Mouse (Mus musculus): ENCODE measurements around the gene Cdc20b.

Cdc20b gene

DNA sequence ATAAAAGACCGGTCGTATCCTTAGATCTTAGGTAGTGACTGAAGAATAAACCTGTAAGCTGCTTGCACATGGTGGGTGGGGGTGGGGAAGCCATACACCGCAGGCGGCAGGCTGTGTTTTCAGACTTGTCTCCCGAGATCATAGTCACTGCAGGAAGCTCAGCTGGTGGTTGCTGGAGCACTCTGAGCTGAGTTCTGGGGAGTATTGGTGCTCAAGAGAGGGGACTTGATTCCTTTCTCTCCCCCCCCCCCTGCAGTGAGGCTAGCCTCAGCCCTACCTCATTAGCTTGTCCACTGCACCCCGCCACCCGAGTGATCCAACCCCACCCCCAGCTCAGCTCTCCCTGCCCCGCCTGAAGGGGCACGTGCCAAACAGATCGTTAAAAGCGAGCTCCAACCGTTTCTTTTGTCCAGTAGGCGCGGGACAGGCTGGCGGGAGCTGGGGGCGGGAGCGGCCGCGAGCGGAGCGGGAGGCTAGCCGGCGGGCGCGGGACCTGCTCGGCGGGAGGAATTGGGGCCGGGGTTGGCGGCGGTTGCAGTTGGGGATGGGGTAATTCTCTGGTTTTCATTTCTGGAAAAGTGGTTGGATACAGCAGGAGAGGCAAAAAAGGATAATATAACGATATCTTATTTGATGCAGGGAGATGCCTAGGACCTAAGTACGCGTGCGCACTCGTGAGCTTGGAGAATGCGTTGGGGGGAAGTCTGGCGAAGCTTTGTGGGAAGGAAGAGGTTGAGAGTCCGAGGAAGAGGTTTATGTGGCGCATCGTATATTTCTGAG lies 2.9 kb upstream of the Cdc20b start:
- peak; percentile 26 for DNase-seq

DNA sequence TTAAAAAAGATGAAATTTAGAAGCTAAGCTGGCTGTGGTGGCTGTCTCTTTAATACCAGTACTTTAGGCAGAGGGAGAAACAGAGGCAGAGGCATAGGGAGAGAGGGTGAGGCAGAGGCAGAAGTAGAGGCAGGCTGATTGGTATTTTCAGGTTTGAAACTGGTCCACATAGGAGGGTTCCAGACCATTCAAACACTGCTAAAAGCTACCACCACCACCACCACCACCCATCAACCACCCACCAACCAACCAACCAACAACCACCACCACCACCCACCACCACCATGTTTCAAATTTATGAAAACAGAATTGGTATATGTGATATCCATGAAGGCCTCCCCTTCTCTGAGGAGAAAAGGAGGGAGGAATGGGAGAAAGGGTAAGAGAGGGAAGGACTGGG lies 2.1 kb upstream of the Cdc20b start:
- DNase-seq = no peak

DNA sequence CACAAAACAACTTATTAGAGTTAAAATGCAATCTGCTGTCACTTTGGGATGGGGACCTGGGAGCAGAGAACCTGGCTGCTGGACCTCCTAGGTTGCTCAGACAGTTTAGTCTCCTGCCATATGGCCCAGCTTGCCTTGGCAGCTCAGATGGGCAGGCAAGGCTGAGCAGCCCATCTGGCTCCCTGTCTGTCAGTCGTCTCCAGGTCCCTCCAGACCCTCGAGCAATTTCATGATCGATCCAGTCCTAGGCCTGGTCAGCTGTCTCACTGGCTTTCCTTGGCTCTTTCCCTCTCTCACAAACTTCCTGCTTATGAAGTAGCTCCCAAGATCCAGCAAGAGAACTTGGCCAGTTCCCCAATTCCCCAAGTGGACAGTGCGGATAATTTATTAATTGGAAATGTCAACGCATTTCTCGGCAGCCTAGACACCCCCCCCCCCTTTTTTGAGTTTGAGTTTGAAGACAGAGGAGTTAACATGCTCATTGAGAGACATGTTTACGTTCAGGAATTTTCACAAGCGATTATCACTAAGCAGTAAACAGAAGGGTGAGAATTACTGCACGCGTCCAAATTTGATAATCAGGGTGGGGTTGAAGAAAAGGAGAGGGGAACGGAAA lies 532 bp upstream of the Cdc20b start:
- DNase-seq = peak; percentile 61

DNA sequence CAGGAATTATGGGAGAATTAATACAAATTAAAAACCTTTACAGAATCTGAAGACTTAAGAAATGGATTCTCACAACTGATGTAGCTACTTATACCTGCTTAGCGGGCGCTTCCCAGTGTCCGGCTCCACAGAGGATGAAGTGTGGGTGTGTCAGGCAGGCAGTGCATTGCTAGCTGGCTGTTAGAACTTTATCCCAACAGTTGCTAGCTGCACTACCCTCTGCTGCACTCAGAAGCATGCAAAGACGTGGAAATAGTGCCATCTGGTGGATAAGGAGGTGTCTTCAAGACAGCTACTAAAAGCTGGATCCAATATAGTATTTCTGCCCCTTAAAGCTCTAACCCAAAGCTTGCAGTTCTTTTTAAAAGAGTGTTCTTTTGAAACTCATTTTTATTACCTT lies 941 bp downstream of the Cdc20b start:
- peak; percentile 70 for DNase-seq

DNA sequence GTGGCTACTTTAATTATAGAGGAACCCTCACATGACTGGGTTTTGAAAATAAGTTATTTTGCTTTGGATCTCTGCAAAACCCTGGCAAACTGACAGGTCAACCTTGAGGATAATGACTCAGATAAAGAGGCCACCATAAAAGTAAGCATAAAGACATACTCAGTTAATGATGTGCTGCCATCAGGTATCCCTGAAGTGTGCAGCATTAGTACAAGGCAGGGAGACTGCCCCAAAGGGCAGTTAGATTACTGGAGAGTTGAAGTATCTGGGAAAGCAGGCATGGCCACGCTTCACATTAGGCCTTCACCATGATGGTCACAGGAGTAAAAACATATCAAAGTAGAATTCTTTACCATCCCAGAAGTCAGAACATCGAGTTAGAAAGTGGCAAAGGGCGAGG lies 10.0 kb downstream of the Cdc20b start:
- DNase-seq = no peak

DNA sequence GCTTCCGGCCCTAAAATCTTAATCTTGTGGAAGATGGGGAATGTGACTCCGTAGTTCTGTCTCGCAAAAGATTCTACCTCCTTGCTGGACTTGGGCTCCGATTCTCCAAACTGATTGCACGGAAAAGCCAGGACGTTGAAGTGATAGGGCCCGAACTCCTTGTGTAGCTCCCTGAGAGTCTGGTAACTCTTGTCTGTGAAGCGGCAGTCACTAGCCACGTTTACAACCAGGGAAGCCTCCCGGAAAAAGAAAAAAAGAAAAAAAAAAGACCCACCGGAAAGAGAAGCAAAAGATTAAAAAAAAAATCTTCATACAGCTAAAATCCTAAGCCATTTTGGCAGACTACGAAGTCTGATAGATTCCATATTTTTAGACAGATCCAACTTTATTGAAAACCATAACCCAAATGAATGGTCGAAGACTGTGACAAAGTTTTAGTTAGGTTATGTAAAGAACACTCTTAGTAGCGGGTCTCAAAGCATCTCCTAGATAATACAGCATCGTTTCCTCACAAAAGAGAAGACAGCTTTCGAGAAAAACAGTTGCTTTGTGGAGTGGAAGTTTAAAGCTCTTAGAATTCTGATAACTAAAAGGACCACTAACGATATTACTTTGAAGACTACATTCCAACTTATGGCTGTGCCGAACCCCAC lies 10.7 kb downstream of the Cdc20b start:
- DNase-seq = no peak

DNA sequence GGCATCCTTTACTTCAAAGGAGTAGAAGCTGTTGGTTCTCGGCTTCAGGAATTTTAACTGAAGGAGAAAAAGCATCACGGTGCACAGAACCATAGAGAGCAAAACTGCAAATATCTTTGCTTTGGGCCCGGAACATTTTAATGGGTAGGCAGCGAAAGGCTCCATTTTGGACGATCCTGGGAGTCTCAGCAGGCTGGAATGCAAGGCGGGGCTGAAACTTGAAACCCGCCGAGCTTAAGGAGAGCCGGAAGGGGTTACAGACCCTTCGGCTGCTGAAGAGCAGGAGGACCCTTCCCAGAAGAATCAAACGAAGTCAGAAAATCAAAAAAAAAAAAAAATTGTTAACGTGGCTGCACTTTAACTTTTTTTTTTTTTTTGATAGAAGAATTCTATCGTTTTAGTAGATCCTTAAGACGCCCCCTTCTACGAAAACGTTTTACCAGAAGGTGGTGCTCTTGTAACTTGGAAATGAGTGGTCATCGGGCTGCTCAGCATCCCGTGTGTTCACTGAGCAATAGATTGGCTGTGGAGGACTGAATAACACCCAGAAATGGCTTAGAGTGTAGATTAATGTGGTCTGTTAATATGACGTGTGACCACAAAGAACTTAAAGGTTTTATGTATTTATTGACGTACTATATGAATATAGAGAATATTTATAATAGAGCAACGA lies 11.4 kb downstream of the Cdc20b start, which contains the start of gene Gpx8:
TSS of gene Gpx8 (minus strand) at position 200 of the 673 bp plus-strand sequence.
- DNase-seq = no peak

DNA sequence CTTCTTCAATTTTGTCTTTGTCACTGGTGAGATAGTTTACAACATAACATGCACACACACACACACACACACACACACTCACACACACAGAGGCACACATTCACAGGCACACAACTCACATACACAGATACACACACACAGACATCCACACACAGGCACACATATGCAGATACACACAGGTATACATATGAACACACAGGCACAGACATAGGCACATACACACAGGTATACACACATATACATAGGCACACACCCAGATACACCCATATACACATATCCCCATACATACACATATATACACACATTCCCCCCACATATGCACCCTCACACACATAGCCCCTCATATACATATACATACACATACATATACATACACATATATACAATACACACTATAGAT lies 12.1 kb downstream of the Cdc20b start:
- DNase-seq = no peak

DNA sequence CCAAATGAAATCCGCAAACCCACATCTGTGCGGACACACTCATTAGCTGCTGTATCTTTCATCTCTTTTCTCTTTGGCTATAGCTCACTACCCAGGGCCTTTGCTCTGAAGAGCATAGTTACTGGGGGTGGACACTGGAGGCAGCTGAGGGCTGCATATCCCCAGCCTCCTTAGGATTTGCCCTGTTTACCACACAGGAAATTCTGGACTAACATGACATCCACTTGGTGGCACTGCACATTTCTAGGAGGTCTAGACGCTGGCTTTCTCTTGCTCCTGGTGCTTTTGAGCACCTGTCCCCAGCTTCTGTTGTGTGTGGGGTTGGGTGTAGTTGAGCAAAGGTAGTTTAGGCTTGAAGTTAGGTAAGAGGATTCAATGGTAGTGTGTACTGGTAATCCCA lies 12.7 kb downstream of the Cdc20b start:
- no peak for DNase-seq

DNA sequence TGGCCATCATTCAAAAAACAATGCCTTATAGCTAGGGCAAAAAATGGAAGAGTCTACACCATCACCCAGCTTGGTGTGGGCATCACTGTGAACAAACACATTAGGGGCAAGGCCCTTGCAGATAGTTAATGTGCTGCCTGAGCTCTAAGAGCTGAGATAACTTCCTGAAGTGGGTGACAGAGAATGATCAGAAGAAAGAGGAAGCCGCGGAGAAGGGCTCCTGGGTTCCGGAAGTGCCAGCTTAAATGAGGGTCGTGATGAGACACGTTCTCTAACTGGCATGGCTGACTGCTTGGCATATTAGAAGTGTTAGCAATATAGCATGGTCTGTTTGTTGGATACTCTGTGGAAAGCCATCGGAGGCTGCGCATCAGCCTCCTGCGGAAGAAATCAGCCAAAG lies 19.3 kb downstream of the Cdc20b start:
- DNase-seq = no peak

DNA sequence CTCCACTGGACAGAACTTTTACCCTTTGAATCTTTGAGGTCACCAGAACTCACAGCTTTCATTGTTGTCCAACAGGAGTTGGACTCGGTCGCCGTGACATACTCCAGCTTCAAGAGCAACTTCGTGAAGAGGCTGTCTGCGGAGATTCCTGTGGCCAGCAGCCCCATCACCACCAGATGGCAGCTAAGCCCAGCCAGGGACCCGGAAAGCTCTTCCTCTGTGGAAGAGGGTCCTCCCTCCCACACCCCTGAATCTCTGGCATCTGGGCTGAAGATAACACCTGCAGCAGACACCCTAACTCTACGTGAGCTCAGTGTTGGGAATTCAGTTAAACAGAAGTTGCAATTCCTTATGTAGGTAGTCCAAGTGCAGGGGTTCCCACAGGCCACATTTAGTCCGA lies 20.9 kb downstream of the Cdc20b start:
- DNase-seq = no peak

DNA sequence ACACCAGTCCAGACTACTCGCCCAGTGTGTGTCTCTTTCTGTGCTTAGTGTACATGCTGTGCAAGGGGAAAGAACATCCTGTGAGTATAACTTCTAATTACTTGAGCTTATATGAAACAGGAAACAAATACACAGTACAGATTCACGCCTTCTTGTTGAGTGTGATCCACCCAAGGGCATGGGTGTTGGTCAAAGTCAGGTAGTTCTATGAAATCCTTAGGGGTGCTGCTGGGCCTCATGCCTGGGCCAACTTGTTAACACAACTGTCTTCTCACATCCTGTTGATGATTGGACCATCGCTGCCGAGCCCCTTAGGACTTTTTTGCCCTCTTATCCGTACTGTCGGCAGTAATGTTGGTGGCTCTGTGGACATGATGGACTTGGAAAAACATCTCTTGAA lies 26.8 kb downstream of the Cdc20b start:
- no peak for DNase-seq

DNA sequence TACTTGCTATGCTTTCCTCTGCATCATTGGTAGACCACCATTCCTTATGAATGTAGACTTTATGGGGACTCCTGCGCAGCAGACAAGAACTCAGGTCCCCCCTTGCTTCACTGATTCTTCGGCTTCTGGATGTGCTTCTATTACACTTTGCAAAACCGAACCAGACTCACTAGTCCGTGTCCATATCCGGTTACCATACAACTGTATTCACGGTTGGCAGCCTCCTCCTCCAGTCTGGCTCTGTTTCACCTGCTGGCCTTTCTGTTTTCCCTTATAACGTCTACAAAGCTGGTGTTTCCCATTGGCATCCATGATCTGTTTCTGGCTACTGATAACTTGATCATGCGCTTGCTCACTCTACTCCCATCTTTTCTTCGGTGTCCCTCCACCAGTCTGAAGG lies 29.6 kb downstream of the Cdc20b start:
- DNase-seq = no peak

DNA sequence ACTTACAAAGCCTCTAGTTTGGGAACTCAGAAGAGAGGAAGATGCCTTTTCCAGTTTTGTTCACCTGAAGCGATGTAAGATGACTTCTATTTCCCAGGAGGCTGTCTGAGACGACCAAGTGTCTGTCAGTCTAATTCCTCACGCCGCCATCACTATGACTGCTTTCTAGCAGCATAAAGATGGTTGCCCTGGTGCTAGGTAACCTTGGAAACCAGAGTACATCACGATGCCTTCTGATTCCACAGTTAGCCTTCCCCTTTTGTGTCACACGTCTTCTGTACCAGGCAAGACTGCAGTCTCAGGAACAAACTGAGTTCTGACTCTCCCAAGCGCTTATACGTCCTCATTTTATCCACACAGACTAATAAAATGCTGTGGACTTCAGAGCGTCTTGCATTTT lies 44.1 kb downstream of the Cdc20b start:
- DNase-seq = no peak

DNA sequence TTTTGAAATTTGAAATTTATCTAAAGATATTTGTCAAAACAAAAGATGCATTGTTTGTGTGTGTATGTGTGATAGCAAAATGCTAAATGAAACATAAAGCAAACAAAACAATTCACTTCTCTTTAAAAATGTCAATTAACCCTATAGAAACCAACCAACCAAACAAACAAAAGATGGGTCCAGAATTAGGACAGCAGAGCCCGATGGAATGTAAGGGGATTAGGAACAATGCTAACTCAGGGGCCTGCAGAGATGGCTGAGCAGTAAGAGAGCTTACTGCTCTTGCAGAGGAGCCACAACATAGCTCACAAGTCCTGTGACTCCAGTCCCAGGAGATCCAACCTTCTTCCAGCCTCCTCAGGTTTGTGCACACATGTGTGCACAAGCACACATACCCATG lies 47.2 kb downstream of the Cdc20b start:
- no peak for DNase-seq

DNA sequence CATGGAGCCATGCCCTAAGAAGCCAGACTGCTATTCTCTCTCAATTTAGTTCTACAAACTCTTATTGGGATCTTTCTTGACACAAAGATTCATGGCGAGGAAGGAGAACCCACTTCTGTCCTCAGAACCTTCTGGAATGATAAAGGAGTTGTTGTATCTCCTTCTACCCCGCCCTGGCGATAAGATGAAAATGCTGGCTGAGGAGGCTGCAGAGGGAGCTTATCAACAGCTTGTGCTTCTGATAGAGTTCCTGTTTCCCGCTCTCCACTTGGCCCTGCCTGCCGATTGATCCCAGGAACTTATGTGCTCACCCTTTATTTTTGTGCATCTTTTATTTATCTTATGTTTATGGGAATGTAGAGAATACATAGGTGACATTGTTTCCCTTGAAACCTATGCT lies 49.8 kb downstream of the Cdc20b start:
- DNase-seq = no peak

DNA sequence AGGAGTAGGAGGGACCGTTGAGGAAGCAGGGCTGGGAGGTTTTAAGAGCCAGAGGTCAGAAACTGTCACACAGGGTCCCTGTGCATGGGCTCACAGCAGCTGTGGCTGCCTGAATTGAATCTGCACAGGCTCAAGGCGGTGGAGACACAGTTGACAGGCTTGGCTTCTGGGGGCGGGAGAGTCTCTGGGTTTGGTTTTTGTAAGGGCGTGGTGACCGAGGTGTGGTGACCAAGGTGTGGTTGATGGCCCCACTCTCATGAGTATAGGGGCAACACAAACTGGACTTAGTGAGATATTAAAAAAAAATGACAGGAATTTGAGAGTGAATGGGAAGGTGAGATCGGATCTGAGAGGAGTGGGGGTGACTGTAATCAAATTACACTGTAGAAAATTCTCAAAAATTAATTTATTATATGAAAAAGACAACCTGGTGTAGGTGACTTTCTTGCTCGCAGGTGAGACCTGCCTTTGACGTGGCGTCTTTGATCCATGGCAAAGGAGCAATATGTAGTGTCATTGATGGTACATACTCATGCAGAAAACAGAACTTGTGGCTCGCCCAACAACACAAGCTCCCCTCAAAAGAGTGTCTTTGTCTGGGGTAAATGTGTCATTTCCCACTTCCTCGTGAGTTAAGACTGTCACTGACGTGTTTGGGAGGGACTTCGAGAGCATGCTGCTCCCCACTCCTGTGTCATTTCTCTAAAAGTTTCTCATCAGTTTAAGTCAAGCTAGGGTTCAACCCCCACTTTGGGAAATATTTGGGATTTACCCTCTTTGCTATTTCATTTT lies 52.5 kb downstream of the Cdc20b start:
- DNase-seq = no peak

DNA sequence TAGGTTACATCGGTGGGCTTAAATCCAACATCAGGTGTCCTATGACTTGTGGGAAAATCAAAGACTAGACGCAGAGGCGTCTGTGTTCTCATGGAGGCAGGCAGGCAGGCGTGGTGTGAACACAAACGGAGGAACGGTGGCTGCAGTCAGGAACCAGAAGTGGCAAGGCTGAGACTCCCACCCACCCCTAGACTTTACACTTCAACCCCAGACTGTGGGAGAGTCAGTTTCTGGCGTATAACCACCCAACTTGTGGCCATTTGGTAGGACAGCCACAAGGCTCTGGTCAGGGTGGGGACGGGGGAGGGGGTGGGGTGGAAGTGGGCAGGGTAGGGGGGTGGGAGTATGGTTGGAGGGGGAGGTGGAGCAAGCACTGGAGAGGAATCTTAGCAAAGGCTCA lies 55.6 kb downstream of the Cdc20b start:
- DNase-seq = no peak

DNA sequence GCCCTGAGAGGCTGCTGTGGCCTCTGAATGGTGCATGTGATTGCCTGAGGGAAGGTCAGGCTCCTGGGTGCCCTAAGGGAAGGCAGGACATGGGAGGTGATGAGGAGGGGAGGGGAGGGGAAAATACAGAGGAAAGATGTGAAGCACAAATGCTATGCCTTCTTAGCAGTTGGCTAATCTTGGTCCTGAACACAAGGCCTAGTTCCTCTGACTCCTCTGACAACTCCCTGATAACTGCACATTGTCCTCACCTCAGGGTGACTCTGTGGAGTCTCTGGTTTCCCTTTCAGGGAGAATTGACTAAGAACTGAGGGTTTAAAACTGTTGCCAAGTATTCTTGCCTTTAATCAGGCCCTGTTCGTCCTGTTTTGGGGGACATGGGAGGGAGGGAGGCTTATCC lies 59.7 kb downstream of the Cdc20b start:
- DNase-seq = no peak

DNA sequence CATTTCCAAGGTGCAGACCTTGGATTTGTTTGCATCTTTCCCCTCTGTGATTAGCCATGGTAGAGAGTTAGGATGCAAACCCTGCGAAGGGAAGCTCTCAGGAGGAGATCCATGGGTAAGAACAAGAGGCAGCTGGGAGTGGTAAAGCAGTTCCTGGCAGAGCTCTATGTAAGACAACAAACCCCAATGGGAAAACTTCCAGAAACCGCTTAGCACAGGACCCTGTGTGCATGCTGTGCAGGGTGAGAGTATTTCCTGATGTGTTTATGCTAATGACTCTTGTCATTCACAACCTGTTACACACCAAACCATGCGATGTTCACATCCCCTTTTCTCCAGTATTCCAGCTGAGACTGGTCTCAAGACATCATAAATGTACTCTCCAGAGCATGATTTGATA lies 62.1 kb downstream of the Cdc20b start:
- no peak for DNase-seq

DNA sequence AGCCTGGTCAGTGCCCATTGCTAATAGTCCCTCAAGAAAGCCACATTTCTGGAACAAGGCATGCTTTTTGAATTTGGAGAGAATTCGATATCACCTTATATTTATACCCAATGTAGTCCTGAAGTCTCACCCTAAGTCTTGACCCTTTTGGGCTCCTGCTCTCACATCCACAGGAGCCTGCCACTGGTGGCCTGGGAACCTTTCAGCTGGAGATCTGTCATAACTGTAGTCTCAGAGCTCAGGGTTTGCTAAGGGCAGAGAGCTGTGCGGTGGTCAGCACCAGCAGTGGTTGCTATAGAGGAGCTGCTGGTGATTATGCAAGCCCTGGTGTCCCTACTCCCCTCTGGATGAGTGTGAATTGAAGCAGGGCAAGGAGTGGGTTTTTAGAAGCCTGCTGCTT lies 63.5 kb downstream of the Cdc20b start:
- DNase-seq = no peak

DNA sequence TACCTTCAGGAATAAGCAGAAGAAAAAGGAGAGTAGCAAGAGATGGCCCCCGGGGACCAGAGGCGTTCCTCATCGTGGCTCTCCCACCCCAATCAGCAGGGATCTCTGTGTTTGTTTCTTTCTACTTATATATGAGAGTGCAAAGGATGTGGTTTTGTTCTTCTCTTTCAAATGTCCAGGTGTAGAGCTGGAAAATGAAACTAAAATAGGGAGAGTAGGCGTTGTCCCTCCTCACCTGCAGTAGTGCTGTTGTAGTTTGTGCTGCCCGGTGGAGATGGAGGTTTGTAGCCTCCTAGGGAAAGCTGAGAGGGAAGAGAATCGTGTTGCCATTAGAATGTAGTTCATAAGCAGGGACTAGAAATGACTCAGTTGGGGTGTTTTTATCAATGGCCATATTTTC lies 66.0 kb downstream of the Cdc20b start, which contains the start of gene Gzma:
TSS of gene Gzma (minus strand) at position 103 of the 400 bp plus-strand sequence.
- no peak for DNase-seq

DNA sequence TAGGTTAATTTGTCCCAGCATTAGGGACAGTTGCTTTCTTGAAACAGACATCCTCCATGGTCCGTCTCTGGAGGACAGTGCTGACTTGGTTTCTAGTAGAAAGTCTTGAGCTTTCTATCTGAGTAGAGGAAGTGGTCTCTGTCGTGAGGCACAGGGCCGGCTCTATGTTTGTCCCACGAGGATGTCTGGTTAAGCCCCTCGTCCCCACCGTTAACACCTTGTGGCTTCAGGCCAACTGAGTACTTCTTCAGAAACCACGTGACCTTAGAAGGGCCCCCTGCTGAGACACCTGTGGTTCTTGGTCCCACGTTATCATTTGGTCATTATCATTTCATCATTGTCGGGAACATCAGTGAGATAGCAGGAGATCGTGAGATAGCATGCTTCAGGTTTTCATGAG lies 66.9 kb downstream of the Cdc20b start:
- DNase-seq = no peak
